Mouse (Mus musculus): ENCODE results near the gene Rnaset2b.
"Not testable (repeated sequence)": the region's sequence is repeated elsewhere in the genome, so short reads cannot be mapped to it uniquely, and the experiment has no call there.

- not testable (repeated sequence) for TF ChIP-seq POLR2A, CTCF (IDR thresholded peaks at IDR 0.05; ENCODE audit: extremely low read depth, insufficient read depth, low read length)
Observed at GRCm38 (mm10) chr17:6979380-6979779, 8.9 kb downstream of the Rnaset2b start.

Data from cortical plate, adult 2 months (tissue).